Mouse (Mus musculus) right cerebral cortex, postnatal 10 days (tissue): ENCODE results near the gene Col20a1.

Experiments used
- DNase-seq, 2 experiments: peaks; one replicate each; pipeline ENCODE4 v3.0.0; 2021; ENCODE audit warnings: low spot score in 2 of 2

Col20a1 gene

DNA sequence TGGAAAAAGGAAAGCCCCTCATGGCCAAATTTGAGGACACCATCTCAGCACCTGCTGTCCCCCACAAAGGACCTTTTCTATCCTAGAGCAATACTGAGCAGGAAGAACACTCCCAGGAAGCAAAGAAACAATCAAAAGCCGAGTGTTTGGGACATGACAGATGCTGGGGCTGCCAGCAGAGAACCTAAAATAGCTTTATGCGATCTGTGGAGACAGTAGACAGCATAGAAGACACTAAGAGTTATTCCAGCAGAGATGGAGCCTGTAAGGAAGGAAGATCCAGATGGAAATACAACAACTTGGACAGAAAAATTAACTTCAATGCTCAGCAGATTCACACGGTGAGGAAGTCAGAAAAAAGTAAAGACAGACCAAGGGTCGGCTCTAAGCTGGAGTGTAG lies 79.5 kb downstream of the Col20a1 start:
- no peak for DNase-seq
